Mouse (Mus musculus) hindbrain, embryonic 16.5 days (tissue): ENCODE measurements around the gene Map1s. TPM values are rescaled to one million over a fixed set of nuclear protein-coding genes. Genes with fewer than 3 reads are reported as not detected.

Experiments used
- ATAC-seq: fragments of 200-750 bp; cut with Nextera tagmentation; 2 replicates; pipeline ENCODE4 v1.8.0; 2017; ENCODE audit warnings: moderate TSS enrichment, moderate library complexity
- H3K27ac ChIP-seq: fragments of 300-500 bp; sonication (generic); 2 replicates; pipeline ENCODE4 v1.5.1; 2014; ENCODE audit warnings: low read depth, mild to moderate bottlenecking, control low read depth, low read length, moderate library complexity
- H3K27me3 ChIP-seq: fragments of 300-500 bp; sonication (generic); replicated peaks from 2 replicates; pipeline ENCODE4 v1.6.1; 2014; ENCODE audit warnings: low read length; ENCODE audit not compliant: control insufficient read depth, insufficient read depth
- H3K36me3 ChIP-seq: fragments of 300-500 bp; sonication (generic); 2 replicates; pipeline ENCODE4 v1.6.1; 2014; ENCODE audit warnings: mild to moderate bottlenecking, low read length, moderate library complexity, mixed read lengths; ENCODE audit not compliant: control insufficient read depth, insufficient read depth
- H3K4me1 ChIP-seq: fragments of 300-500 bp; sonication (generic); 2 replicates; pipeline ENCODE4 v1.6.1; 2014; ENCODE audit warnings: low read depth, low read length; ENCODE audit not compliant: control insufficient read depth, insufficient read depth
- H3K4me2 ChIP-seq: fragments of 300-500 bp; sonication (generic); 2 replicates; pipeline ENCODE4 v1.6.1; 2014; ENCODE audit warnings: mild to moderate bottlenecking, low read length, control low read depth, moderate library complexity
- H3K4me3 ChIP-seq: fragments of 300-500 bp; sonication (generic); 2 replicates; pipeline ENCODE4 v1.5.1; 2014; ENCODE audit warnings: mild to moderate bottlenecking, low read length, control low read depth, moderate library complexity
- H3K9ac ChIP-seq: fragments of 300-500 bp; sonication (generic); 2 replicates; pipeline ENCODE4 v1.6.1; 2014; ENCODE audit warnings: low read depth, mild to moderate bottlenecking, control low read depth, low read length, moderate library complexity
- H3K9me3 ChIP-seq: fragments of 300-500 bp; sonication (generic); 2 replicates; pipeline ENCODE4 v1.6.1; 2014; ENCODE audit warnings: mild to moderate bottlenecking, low read length, moderate library complexity; ENCODE audit not compliant: control insufficient read depth
- WGBS: fragments of 180-500 bp; shearing (Covaris S2); extraction: QIAGEN DNeasy Blood & Tissue Kit; methylation state at CpG from one replicate; pipeline ENCODE4 v1.1.7; 2014; 5-methylcytosine and 5-hydroxymethylcytosine counted together
- microRNA counts: library from miRNA; unstranded; fragments of <30 nt; microRNA quantifications from one replicate; lab custom pipeline; 2016
- microRNA-seq: library from miRNA; unstranded; fragments of <30 nt; microRNA quantifications from one replicate; pipeline ENCODE4, GENCODE M21; 2017
- polyA plus RNA-seq: library from polyadenylated mRNA; unstranded; fragments of >200 nt; fragmentation: Nextera tagmentation; extraction: Ambion mirVana; gene quantifications from 2 replicates; pipeline ENCODE4 v1.2.1, GENCODE M21; 2015

Gene Map1s
- polyA plus RNA-seq, 1 experiment from 2014 or later = 57.8 TPM

DNA sequence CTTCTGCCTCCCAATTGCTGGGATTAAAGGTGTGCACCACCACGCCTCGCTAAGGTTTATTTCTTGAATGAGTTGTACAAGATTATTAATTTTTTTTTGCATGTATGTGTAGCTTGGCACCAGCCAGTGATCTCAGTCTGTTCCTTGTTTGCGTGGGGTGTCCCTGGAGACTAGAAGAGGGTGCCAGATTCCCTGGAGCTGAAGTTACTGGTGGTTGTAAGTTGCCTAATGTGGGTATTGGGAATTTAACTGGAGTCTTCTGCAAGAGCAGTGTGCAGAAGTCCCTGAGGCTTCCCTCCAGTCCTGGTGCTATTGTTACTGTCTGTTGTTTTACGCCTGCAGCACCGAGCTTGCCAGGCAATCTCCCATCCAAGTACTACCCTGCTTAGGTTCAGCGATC, 31.5 kb downstream of the Map1s start:
- H3K27ac ChIP-seq = no peak overlapping the region
- peaks cover 2% of the 10 kb centered on the region; the same call in 1 of the 2 replicates for H3K36me3 ChIP-seq
- H3K4me1 ChIP-seq = no peaks in the 10 kb centered on the region
- H3K4me2 ChIP-seq = no peak overlapping the region
- no peak for ATAC-seq
- no peak overlapping the region for H3K9ac ChIP-seq
- H3K4me3 ChIP-seq = no peak overlapping the region
- 83% methylated on average over 6 of the region's 6 CpGs for WGBS
- H3K27me3 ChIP-seq = no peaks in the 10 kb centered on the region
- H3K9me3 ChIP-seq = no peaks in the 10 kb centered on the region

DNA sequence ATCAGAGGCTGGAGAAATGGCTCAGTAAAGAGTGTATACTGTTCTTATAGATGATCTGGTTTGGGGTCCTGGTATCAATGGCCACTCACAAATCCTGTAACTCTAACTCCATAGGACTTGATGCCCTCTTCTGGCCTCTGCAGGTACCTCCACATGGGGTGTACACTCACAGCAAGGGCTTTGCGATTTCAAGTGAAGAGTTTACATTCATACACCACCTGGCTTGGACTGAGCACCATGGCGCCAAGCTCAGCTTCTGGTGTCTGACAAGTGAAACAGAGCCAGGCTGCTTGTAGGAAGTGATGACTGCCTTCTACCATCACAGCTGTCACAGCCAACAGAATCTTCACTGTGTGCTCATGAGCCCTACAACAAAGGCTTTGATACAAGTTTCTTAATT, 35.7 kb downstream of the Map1s start:
- Histone ChIP-seq H3K4me2 (no peak overlapping the region), H3K9me3 (no peaks in the 10 kb centered on the region), H3K4me1 (no peaks in the 10 kb centered on the region), H3K36me3 (no peaks in the 10 kb centered on the region), H3K9ac (no peak overlapping the region), H3K27ac (no peak overlapping the region), H3K4me3 (no peak overlapping the region), H3K27me3 (no peaks in the 10 kb centered on the region)
- WGBS = 62% methylated on average over 2 of the region's 2 CpGs
- no peak for ATAC-seq

DNA sequence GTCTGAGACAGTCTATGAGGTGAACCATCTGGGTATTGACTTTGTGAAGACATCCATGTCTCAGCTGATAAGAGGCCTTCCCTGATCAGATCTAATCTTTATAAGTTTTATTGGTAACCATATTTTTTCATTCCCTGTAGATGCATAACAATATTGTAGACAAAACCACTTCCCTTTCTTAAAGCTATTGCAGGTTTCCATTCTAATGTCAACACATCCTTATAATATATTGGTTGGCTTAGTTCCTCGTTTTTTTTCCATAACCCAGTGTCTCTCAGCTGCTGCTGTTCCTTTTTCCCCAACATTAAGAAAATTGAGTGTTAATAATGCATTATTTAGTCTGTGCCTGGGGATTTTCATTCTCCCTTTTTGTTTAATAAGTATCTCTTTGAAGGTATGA, 37.5 kb downstream of the Map1s start:
- Histone ChIP-seq H3K4me1 (no peaks in the 10 kb centered on the region), H3K27ac (no peak overlapping the region), H3K4me2 (no peak overlapping the region), H3K36me3 (no peaks in the 10 kb centered on the region), H3K9me3 (no peaks in the 10 kb centered on the region), H3K27me3 (no peaks in the 10 kb centered on the region), H3K9ac (no peak overlapping the region), H3K4me3 (no peak overlapping the region)
- 47% methylated on average over 1 of the region's 1 CpGs for WGBS
- ATAC-seq = no peak

DNA sequence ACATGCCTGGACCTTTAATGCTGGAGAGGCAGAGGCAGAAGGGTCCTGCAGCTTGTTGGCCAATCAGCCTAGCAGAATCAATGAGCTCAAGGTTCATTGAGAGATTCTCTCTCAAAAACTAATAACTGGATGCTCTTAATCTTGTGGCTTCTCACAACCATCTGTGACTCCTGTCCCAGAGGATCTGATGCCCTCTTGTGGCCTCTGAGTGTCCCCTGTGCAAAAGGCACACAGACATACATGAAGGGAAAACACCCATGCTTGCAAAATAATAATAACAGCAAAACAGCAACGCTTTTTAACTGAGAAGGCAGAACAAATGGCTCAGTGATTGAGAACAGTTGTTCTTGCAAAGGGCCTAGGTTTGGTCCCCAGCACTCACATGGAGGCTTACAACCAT, 44.1 kb downstream of the Map1s start:
- H3K9me3 ChIP-seq = no peaks in the 10 kb centered on the region
- no peak overlapping the region for H3K4me2 ChIP-seq
- no peaks in the 10 kb centered on the region for H3K36me3 ChIP-seq
- H3K27me3 ChIP-seq = no peaks in the 10 kb centered on the region
- H3K4me1 ChIP-seq = no peaks in the 10 kb centered on the region
- WGBS = 70% methylated on average over 1 of the region's 1 CpGs
- no peak for ATAC-seq
- H3K27ac ChIP-seq = no peak overlapping the region
- H3K9ac ChIP-seq = no peak overlapping the region
- no peak overlapping the region for H3K4me3 ChIP-seq

DNA sequence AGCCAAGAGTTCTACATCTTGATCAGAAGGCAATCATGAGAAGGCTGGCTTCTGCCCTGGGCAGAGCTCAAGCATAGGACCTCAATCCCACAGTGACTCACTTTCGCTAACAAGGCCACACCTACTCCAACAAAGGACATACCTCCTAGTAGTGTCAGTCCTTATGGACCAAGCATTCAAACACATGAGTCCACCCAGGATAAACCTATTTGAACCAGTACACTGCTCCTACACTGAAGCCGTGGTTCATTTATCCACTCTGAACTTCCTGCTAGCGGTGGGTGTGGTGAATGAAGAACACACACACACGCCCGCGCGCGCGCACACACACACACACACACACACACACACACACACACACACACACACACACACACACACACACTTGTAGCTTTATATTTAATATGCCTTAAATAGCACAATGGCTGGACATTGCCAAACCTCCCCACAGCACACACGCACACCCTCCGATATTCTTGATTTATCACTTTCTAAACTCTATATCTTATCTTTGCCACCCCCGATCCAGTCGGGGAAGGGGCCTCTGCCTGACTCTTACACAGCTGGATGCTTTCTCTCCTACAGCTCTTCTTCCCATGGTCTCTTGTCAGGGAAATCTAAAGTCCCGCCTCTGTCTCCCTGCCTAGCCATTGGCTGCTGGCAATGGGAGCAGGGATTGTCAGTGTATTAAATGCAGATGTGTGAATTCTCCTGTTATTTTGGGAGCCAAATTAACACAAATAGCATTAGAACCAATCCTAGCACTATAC, 55.2 kb downstream of the Map1s start:
- Histone ChIP-seq H3K9me3 (no peaks in the 10 kb centered on the region), H3K9ac (no peak overlapping the region), H3K4me3 (no peak overlapping the region), H3K27ac (no peak overlapping the region), H3K4me1 (no peaks in the 10 kb centered on the region), H3K27me3 (no peaks in the 10 kb centered on the region), H3K4me2 (no peak overlapping the region), H3K36me3 (no peaks in the 10 kb centered on the region)
- ATAC-seq = no peak
- WGBS = 78% methylated on average over 14 of the region's 14 CpGs

DNA sequence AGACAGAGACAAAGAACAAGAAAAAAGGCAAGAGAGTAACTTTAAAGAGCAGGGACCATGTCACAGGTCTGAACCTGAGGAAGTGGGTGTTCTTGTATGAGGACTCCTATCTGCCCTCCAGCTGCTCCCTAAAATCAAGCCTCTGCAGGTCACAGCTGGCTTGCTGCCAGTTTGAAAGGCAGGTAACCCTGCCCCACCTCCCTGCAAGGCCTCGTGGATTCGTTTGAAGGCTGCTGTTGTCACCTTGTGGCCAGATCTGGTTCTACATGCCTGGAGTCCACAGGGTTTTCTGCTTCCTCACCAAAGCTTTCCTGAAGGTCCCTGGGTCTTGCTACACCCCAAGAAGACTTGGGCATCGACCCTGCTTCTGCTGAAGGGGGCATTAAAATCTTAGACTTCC, 58.4 kb downstream of the Map1s start:
- Histone ChIP-seq H3K9me3 (no peaks in the 10 kb centered on the region), H3K27me3 (no peaks in the 10 kb centered on the region), H3K4me1 (no peaks in the 10 kb centered on the region), H3K4me3 (no peak overlapping the region), H3K4me2 (no peak overlapping the region), H3K27ac (no peak overlapping the region), H3K36me3 (no peaks in the 10 kb centered on the region), H3K9ac (no peak overlapping the region)
- ATAC-seq = no peak
- WGBS = 6% methylated on average over 3 of the region's 3 CpGs

DNA sequence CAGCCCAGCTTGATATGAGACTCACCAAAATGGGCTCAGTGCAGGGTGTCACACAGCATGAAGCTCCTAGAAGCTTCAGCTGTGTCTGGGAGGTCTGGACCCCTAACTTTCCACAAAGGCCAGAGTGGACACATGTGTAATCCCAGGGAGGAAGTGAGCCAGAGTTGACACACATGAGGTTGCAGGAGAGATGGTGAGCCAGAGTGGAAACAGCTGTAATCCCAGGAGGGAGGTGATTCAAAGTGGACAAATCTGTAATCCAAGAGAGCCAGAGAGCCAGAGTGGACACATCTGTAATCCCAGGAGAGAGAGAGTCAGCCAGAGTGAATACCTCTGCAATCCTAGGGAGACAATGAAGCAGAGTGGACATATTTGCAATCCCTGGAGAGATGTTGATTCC, 59.1 kb downstream of the Map1s start:
- Histone ChIP-seq H3K4me3 (no peak overlapping the region), H3K4me1 (no peaks in the 10 kb centered on the region), H3K36me3 (no peaks in the 10 kb centered on the region), H3K9me3 (no peaks in the 10 kb centered on the region), H3K4me2 (no peak overlapping the region), H3K27me3 (no peaks in the 10 kb centered on the region), H3K27ac (no peak overlapping the region), H3K9ac (no peak overlapping the region)
- ATAC-seq = no peak

MicroRNAs within 50 kb of the gene (microRNA counts, 519-probe panel; counts per million panel counts)
- not detected for microRNA mmu-miR-1969 (lab: Ali Mortazavi, UCI)

Small RNAs within 50 kb of the gene (microRNA-seq; reads per million reads assigned to microRNA genes)
- gene Mir1969 (13.5 reads per million, percentile 29 among the genes with 10 or more reads in this experiment), gene Mir7067 (not detected)

Other genes starting within 250 kb of the Map1s start
- gene Pgpep1, start 245.5 kb upstream of the Map1s start, polyA plus RNA-seq = 78.3 and 87.6 TPM in 2 replicates
- gene Lsm4, start 232.7 kb upstream of the Map1s start, polyA plus RNA-seq = 168 and 169 TPM in 2 replicates
- 60.0 and 69.0 TPM in 2 replicates for gene Jund, start 207.0 kb upstream of the Map1s start, polyA plus RNA-seq
- gene Iqcn, start 202.5 kb upstream of the Map1s start, polyA plus RNA-seq = 0.10 TPM in 1 of 2 replicates, not detected in the other
- 0.19 TPM in 1 of 2 replicates, not detected in the other for gene Gm3336, start 187.4 kb upstream of the Map1s start, polyA plus RNA-seq
- gene Pde4c, start 182.2 kb upstream of the Map1s start, polyA plus RNA-seq = 0.19 and 0.42 TPM in 2 replicates
- gene Rab3a, start 151.3 kb upstream of the Map1s start, polyA plus RNA-seq = 622 and 635 TPM in 2 replicates
- 48.6 and 49.9 TPM in 2 replicates for gene Mpv17l2, start 145.0 kb upstream of the Map1s start, polyA plus RNA-seq
- 115 and 118 TPM in 2 replicates for gene Pik3r2, start 129.2 kb upstream of the Map1s start, polyA plus RNA-seq
- gene Mast3, start 100.9 kb upstream of the Map1s start, polyA plus RNA-seq = 21.9 and 23.9 TPM in 2 replicates
- 0.11 and 0.14 TPM in 2 replicates for gene Il12rb1, start 97.5 kb upstream of the Map1s start, polyA plus RNA-seq
- gene Arrdc2, start 66.2 kb upstream of the Map1s start, polyA plus RNA-seq = 6.8 and 7.9 TPM in 2 replicates
- gene Kcnn1, start 42.7 kb upstream of the Map1s start, polyA plus RNA-seq = 16.3 and 18.5 TPM in 2 replicates
- gene Ccdc124, start 32.0 kb upstream of the Map1s start, polyA plus RNA-seq = 168 and 190 TPM in 2 replicates
- 2.4 and 3.1 TPM in 2 replicates for gene Slc5a5, start 13.2 kb upstream of the Map1s start, polyA plus RNA-seq
- 1,821 and 2,018 TPM in 2 replicates for gene Rpl18a, start 8.5 kb upstream of the Map1s start, polyA plus RNA-seq